Mouse (Mus musculus) heart, postnatal 4 days (tissue): Measurements from ENCODE around the gene Sncb. TPM values are rescaled to one million over a fixed set of nuclear protein-coding genes. Genes with fewer than 3 reads are reported as not detected.

Experiments
- DNase-seq: peaks from one replicate; pipeline ENCODE4 v3.0.0; 2021
- total RNA-seq, 2 experiments: library from RNA; stranded (reverse); gene quantifications; 2 replicates each; pipeline ENCODE4 v1.2.3; 2021

Sncb gene
- total RNA-seq, 2 experiments from 2014 or later, result not detected

GRCm38 (mm10) chr13:54748190-54748589 is 18.2 kb downstream of the Sncb start:
- DNase-seq, result no peak

GRCm38 (mm10) chr13:54746896-54747295 is 19.5 kb downstream of the Sncb start:
- no peak for DNase-seq

- no peak for DNase-seq
These were observed 20.3 kb downstream of the Sncb start for GRCm38 (mm10) chr13:54746110-54746509.

GRCm38 (mm10) chr13:54738213-54738601 is 28.2 kb downstream of the Sncb start:
- DNase-seq, result no peak

GRCm38 (mm10) chr13:54737488-54738212 is 28.7 kb downstream of the Sncb start:
- DNase-seq, result peak; percentile 21

- no peak for DNase-seq
These were observed 29.5 kb downstream of the Sncb start for GRCm38 (mm10) chr13:54736931-54737330.

- no peak for DNase-seq
These were observed 40.3 kb downstream of the Sncb start for GRCm38 (mm10) chr13:54726131-54726530.

GRCm38 (mm10) chr13:54723143-54723542 is 43.3 kb downstream of the Sncb start:
- DNase-seq, result no peak

- peak; percentile 47 for DNase-seq
These were observed 49.5 kb downstream of the Sncb start for GRCm38 (mm10) chr13:54716916-54717315.

- no peak for DNase-seq
These were observed 51.4 kb downstream of the Sncb start for GRCm38 (mm10) chr13:54714996-54715395.

GRCm38 (mm10) chr13:54714393-54714792 is 52.0 kb downstream of the Sncb start:
- DNase-seq, result no peak

GRCm38 (mm10) chr13:54710866-54711265 is 55.5 kb downstream of the Sncb start:
- no peak for DNase-seq

Other genes with a start within 250 kb of the Sncb start
- gene 4833439L19Rik, start 201.2 kb downstream of the Sncb start, total RNA-seq, result 10 to 100 TPM; 83.7 to 87.2 TPM
- 10 to 100 TPM; 13.3 to 13.7 TPM for gene Arl10, start 191.6 kb downstream of the Sncb start, total RNA-seq
- 10 to 100 TPM; 21.8 to 21.9 TPM for gene Nop16, start 176.5 kb downstream of the Sncb start, total RNA-seq
- gene Higd2a, start 176.4 kb downstream of the Sncb start, total RNA-seq, result 100 to 1,000 TPM; 224 to 238 TPM
- 10 to 100 TPM; 90.0 to 96.8 TPM for gene Cltb, start 155.3 kb downstream of the Sncb start, total RNA-seq
- 10 to 100 TPM; 41.7 to 42.8 TPM for gene Faf2, start 144.8 kb downstream of the Sncb start, total RNA-seq
- gene Rnf44, start 72.7 kb downstream of the Sncb start, total RNA-seq, result 10 to 100 TPM; 60.7 to 67.0 TPM
- not detected for gene Cdhr2, start 65.1 kb downstream of the Sncb start, total RNA-seq
- under 1 TPM; 0.10 to 0.11 TPM for gene Gprin1, start 16.7 kb downstream of the Sncb start, total RNA-seq
- gene Eif4e1b, start 17.4 kb upstream of the Sncb start, total RNA-seq, result not detected
- 10 to 100 TPM in 1 of 2 experiments, 1 to 10 TPM in 1; 9.1 to 12.8 TPM for gene Tspan17, start 22.8 kb upstream of the Sncb start, total RNA-seq
- gene Unc5a, start 182.8 kb upstream of the Sncb start, total RNA-seq, result 1 to 10 TPM; 1.3 to 1.4 TPM